In the genomic region with DNA sequence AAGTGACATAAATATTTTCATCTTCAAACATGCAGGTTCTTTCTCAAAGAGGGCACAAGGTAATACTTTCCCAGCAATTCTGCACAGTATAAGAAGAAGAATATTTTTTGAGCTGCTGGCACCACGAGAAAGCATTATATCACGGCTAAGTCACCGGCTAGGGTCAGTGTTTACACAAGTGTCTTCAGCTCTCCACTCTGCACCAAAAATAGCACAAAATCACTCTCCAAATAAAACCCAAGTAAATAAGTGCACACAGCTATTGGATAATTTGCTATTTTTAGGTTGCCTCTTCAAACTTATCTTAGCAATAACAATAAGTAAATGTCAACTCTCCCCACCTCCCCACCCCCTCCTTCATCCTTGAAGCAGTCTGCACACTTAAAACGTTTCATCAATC, we compare ENCODE assay signal across 8 mouse cellular contexts.
"Had no signal": no experiment of that assay in that cellular context is flagged by ENCODE, and none has a peak within 500 bp of the region (broad histone marks: within the 10 kb centered on the region; RNA-seq: fewer than 3 reads in every experiment).

No protein-coding gene starts in this region.

- DNase-seq: kidney, postnatal 25 days; layer of hippocampus, adult 9-11 months; liver; lung, adult 18-20 months; retina, postnatal 1 day; right cerebral cortex, postnatal 25 days; thymus, adult 18-20 months; thymus, postnatal 36 days had no signal
